Mouse (Mus musculus): Measurements from ENCODE around the gene Npnt. TPM values are rescaled to one million over a fixed set of nuclear protein-coding genes. Genes with fewer than 3 reads are reported as not detected.

The Npnt gene
- polyA plus RNA-seq, 1 experiment from 2014 or later: 15.2 TPM

- 92% methylated on average over 12 of the region's 12 CpGs for WGBS
Observed at GRCm38 (mm10) chr3:132979781-132980461, 29.8 kb upstream of the Npnt start.

DNA sequence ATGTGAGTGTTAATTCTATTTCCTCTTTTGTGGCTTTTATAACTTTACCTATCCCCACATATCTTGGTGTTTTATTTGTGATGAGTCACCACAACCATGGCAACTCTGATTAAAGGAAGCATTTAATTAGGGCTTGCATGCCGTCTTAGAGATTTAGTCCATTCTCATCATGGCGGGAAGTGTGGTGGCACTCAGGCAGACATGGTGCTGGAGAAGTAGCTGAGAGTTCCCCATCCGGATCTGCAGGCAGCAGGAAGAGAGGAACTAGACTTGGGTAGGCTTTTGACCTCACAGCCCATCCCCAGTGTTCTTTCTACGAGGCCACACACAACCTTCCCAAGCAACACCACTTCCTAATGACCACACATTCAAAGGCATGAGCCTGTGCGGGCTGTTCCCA is 16.2 kb upstream of the Npnt start:
- H3K9me3 ChIP-seq (replicated peaks; ENCODE audit: control insufficient read depth, low read length): no peaks in the 10 kb centered on the region
- no peaks in the 10 kb centered on the region for H3K27me3 ChIP-seq (ENCODE audit: control insufficient read depth, insufficient read depth, low read length)
- H3K4me2 ChIP-seq (ENCODE audit: low read depth, low read length): no peak overlapping the region
- H3K36me3 ChIP-seq (replicated peaks; ENCODE audit: control insufficient read depth, insufficient read depth, low read depth, low read length): no peaks in the 10 kb centered on the region
- ATAC-seq (replicated peaks; ENCODE audit: insufficient number of reproducible peaks, low FRiP score, low TSS enrichment, low read depth) (no peak), DNase-seq (ENCODE audit: low spot score) (no peak)
- no peak overlapping the region for H3K4me3 ChIP-seq (ENCODE audit: low read depth, low read length)
- no peak overlapping the region for H3K27ac ChIP-seq (replicated peaks; ENCODE audit: low read depth, low read length)
- WGBS: 74% methylated on average over 5 of the region's 5 CpGs
- no peak overlapping the region for H3K9ac ChIP-seq (replicated peaks; ENCODE audit: low read length)
- no peaks in the 10 kb centered on the region for H3K4me1 ChIP-seq (ENCODE audit: control insufficient read depth, insufficient read depth, low read length)

More at GRCm38 (mm10) chr3:132979781-132980461, 29.8 kb upstream of the Npnt start:
- H3K4me2 ChIP-seq (ENCODE audit: low read depth, low read length): no peak overlapping the region
- ATAC-seq (replicated peaks; ENCODE audit: insufficient number of reproducible peaks, low FRiP score, low TSS enrichment, low read depth) (no peak), DNase-seq (ENCODE audit: low spot score) (no peak)
- H3K4me1 ChIP-seq (ENCODE audit: control insufficient read depth, insufficient read depth, low read length): no peaks in the 10 kb centered on the region
- H3K36me3 ChIP-seq (replicated peaks; ENCODE audit: control insufficient read depth, insufficient read depth, low read depth, low read length): no peaks in the 10 kb centered on the region
- no peak overlapping the region for H3K4me3 ChIP-seq (ENCODE audit: low read depth, low read length)
- no peak overlapping the region for H3K9ac ChIP-seq (replicated peaks; ENCODE audit: low read length)
- no peaks in the 10 kb centered on the region for H3K27me3 ChIP-seq (ENCODE audit: control insufficient read depth, insufficient read depth, low read length)
- no peak overlapping the region for H3K27ac ChIP-seq (replicated peaks; ENCODE audit: low read depth, low read length)
- H3K9me3 ChIP-seq (replicated peaks; ENCODE audit: control insufficient read depth, low read length): no peaks in the 10 kb centered on the region

GRCm38 (mm10) chr3:132964715-132965507 is 14.8 kb upstream of the Npnt start:
- no peak overlapping the region for H3K27ac ChIP-seq (replicated peaks; ENCODE audit: low read depth, low read length)
- H3K9ac ChIP-seq (replicated peaks; ENCODE audit: low read length): no peak overlapping the region

GRCm38 (mm10) chr3:132962631-132963361 is 12.7 kb upstream of the Npnt start:
- WGBS: 87% methylated on average over 7 of the region's 7 CpGs
- Histone ChIP-seq H3K9ac (replicated peaks; ENCODE audit: low read length) (no peak overlapping the region), H3K9me3 (replicated peaks; ENCODE audit: control insufficient read depth, low read length) (no peaks in the 10 kb centered on the region), H3K27ac (replicated peaks; ENCODE audit: low read depth, low read length) (no peak overlapping the region), H3K4me3 (ENCODE audit: low read depth, low read length) (no peak overlapping the region), H3K4me1 (ENCODE audit: control insufficient read depth, insufficient read depth, low read length) (no peaks in the 10 kb centered on the region), H3K27me3 (ENCODE audit: control insufficient read depth, insufficient read depth, low read length) (no peaks in the 10 kb centered on the region), H3K4me2 (ENCODE audit: low read depth, low read length) (no peak overlapping the region), H3K36me3 (replicated peaks; ENCODE audit: control insufficient read depth, insufficient read depth, low read depth, low read length) (no peaks in the 10 kb centered on the region)
- DNase-seq (ENCODE audit: low spot score): no peak
- ATAC-seq (replicated peaks; ENCODE audit: insufficient number of reproducible peaks, low FRiP score, low TSS enrichment, low read depth): no peak

More at GRCm38 (mm10) chr3:132964715-132965507, 14.8 kb upstream of the Npnt start:
- ATAC-seq (replicated peaks; ENCODE audit: insufficient number of reproducible peaks, low FRiP score, low TSS enrichment, low read depth) (no peak), DNase-seq (ENCODE audit: low spot score) (no peak)
- Histone ChIP-seq H3K9me3 (replicated peaks; ENCODE audit: control insufficient read depth, low read length) (no peaks in the 10 kb centered on the region), H3K36me3 (replicated peaks; ENCODE audit: control insufficient read depth, insufficient read depth, low read depth, low read length) (no peaks in the 10 kb centered on the region), H3K4me1 (ENCODE audit: control insufficient read depth, insufficient read depth, low read length) (no peaks in the 10 kb centered on the region), H3K4me2 (ENCODE audit: low read depth, low read length) (no peak overlapping the region), H3K4me3 (ENCODE audit: low read depth, low read length) (no peak overlapping the region), H3K27me3 (ENCODE audit: control insufficient read depth, insufficient read depth, low read length) (no peaks in the 10 kb centered on the region)
- WGBS: 69% methylated on average over 9 of the region's 9 CpGs

GRCm38 (mm10) chr3:132950529-132950880 is 414 bp upstream of the Npnt start:
- H3K27ac ChIP-seq (replicated peaks; ENCODE audit: low read depth, low read length): no peak overlapping the region

DNA sequence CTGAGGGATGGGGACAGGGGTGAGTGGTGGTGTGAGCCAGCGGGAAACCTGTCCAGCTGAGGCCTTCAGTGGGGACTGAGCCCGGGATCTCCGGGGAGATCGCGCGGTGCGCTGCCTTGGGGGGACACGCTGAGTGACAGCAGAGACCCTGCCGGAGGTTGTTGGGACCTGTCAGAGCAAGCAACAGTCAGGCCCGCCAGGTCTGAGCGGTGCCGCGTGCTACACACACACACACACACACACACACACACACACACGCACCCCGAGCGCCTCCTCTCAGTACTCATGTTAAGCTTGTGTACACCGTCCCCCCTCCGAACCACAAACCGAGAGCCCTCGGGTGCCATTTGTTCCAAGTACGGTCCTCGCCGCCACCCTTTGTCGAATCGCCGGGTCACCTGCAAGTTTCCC is 706 bp downstream of the Npnt start:
- Histone ChIP-seq H3K4me3 (ENCODE audit: low read depth, low read length) (peak overlapping the region; percentile 66), H3K4me2 (ENCODE audit: low read depth, low read length) (peak overlapping the region; percentile 98), H3K4me1 (ENCODE audit: control insufficient read depth, insufficient read depth, low read length) (no peaks in the 10 kb centered on the region), H3K27me3 (ENCODE audit: control insufficient read depth, insufficient read depth, low read length) (no peaks in the 10 kb centered on the region; the same call in 1 of the 2 replicates), H3K36me3 (replicated peaks; ENCODE audit: control insufficient read depth, insufficient read depth, low read depth, low read length) (no peaks in the 10 kb centered on the region), H3K9ac (replicated peaks; ENCODE audit: low read length) (peak overlapping the region; percentile 64), H3K27ac (replicated peaks; ENCODE audit: low read depth, low read length) (no peak overlapping the region), H3K9me3 (replicated peaks; ENCODE audit: control insufficient read depth, low read length) (no peaks in the 10 kb centered on the region)
- ATAC-seq (replicated peaks; ENCODE audit: insufficient number of reproducible peaks, low FRiP score, low TSS enrichment, low read depth): peak; percentile 71
- DNase-seq (ENCODE audit: low spot score): peak; percentile 47
- under 1% methylated on average over 26 of the region's 26 CpGs for WGBS

More at GRCm38 (mm10) chr3:132950529-132950880, 414 bp upstream of the Npnt start:
- no peaks in the 10 kb centered on the region for H3K36me3 ChIP-seq (replicated peaks; ENCODE audit: control insufficient read depth, insufficient read depth, low read depth, low read length)
- H3K9me3 ChIP-seq (replicated peaks; ENCODE audit: control insufficient read depth, low read length): no peaks in the 10 kb centered on the region
- H3K4me1 ChIP-seq (ENCODE audit: control insufficient read depth, insufficient read depth, low read length): no peaks in the 10 kb centered on the region
- no peaks in the 10 kb centered on the region; the same call in 1 of the 2 replicates for H3K27me3 ChIP-seq (ENCODE audit: control insufficient read depth, insufficient read depth, low read length)
- H3K9ac ChIP-seq (replicated peaks; ENCODE audit: low read length): peak overlapping the region; percentile 64
- H3K4me2 ChIP-seq (ENCODE audit: low read depth, low read length): peak overlapping the region; percentile 98
- no peak for ATAC-seq (replicated peaks; ENCODE audit: insufficient number of reproducible peaks, low FRiP score, low TSS enrichment, low read depth)
- no peak for DNase-seq (ENCODE audit: low spot score)
- 10% methylated on average over 7 of the region's 7 CpGs for WGBS
- peak overlapping the region; percentile 66 for H3K4me3 ChIP-seq (ENCODE audit: low read depth, low read length)

GRCm38 (mm10) chr3:132948298-132948795 is 1.7 kb downstream of the Npnt start:
- Histone ChIP-seq H3K9ac (replicated peaks; ENCODE audit: low read length) (no peak overlapping the region), H3K36me3 (replicated peaks; ENCODE audit: control insufficient read depth, insufficient read depth, low read depth, low read length) (no peaks in the 10 kb centered on the region), H3K9me3 (replicated peaks; ENCODE audit: control insufficient read depth, low read length) (no peaks in the 10 kb centered on the region), H3K4me2 (ENCODE audit: low read depth, low read length) (no peak overlapping the region), H3K27me3 (ENCODE audit: control insufficient read depth, insufficient read depth, low read length) (no peaks in the 10 kb centered on the region; the same call in 1 of the 2 replicates), H3K27ac (replicated peaks; ENCODE audit: low read depth, low read length) (no peak overlapping the region), H3K4me1 (ENCODE audit: control insufficient read depth, insufficient read depth, low read length) (no peaks in the 10 kb centered on the region), H3K4me3 (ENCODE audit: low read depth, low read length) (no peak overlapping the region)
- 17% methylated on average over 7 of the region's 7 CpGs for WGBS
- DNase-seq (ENCODE audit: low spot score) (peak; percentile 47), ATAC-seq (replicated peaks; ENCODE audit: insufficient number of reproducible peaks, low FRiP score, low TSS enrichment, low read depth) (no peak)

Data from embryonic facial prominence, embryonic 11.5 days (tissue).